Mouse (Mus musculus) left cerebral cortex, postnatal 25 days (tissue): Measurements from ENCODE around the gene Wdr4. TPM values are rescaled to one million over a fixed set of nuclear protein-coding genes. Genes with fewer than 3 reads are reported as not detected.
A peak's percentile ranks its signal among the peaks of the same experiment; 100 is the strongest.
"Not testable (repeated sequence)": the region's sequence is repeated elsewhere in the genome, so short reads cannot be mapped to it uniquely, and the experiment has no call there.

ENCODE experiments used
- DNase-seq, 2 experiments: peaks; one replicate each; pipeline ENCODE4 v3.0.0; 2022; ENCODE audit warnings: low spot score in 2 of 2, mixed read lengths in 1 of 2
- intact Hi-C: fragments of 180-260 bp; cut with DNase I; formaldehyde crosslinking; loops from one replicate; pipeline ENCODE4 v1.15.1; 2025
- total RNA-seq, 2 experiments: library from RNA; stranded (reverse); gene quantifications; 2 replicates each; pipeline ENCODE4 v1.2.3; 2021

Wdr4 gene
- total RNA-seq, 2 experiments from 2014 or later: 25.4 to 25.6 TPM

DNA sequence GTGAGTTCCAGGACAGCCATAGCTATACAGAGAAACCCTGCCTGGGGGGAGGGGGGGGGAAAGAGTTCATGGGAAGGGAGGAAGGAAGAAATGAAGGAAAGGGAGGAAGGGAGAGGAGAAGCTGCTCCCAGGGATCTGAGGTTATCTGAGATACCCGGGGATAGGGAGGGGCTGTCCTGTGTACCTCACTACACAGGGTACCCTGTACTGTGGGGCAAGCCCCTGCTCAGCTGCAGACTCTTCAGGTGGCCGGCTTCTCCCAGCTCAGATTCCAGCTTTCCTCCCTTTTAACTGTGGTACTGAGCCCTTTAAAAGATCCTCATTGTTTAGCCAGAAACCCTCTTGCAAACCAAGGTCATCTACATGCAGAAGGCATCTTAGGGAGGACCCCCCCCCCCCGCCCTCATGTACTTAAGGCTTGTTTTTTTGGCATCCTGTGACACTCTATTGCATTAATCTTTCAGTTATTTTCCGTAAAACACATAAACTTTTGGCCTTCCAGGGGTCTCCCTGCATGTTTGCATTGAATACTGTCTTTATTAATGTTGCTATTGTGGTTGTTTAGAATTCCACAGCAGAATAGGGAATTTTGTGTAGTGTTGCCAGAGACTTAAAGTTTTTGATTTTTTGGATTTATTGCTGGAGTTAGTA, 21.2 kb upstream of the Wdr4 start:
- DNase-seq: no peak
- intact Hi-C loops: no loop called here

DNA sequence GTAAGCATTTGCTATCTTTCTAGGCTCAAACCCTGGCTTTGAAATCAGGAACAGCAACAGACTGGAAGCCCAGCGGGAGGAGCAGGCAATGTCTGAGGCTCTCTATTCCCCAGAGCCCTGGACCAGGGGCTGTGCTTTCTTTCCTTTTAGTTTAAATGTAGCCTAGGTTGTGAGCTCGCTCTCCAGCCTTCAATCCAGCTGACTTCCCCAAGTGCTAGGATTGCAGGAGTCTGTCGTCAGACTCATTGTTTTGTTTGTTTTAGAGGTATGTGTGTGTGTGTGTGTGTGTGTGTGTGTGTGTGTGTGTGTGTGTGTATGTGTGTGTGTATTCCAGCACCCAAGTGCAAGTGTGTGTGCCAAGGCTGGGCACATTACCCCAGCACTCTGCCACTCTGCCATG, 20.3 kb upstream of the Wdr4 start:
- DNase-seq: no peak
- intact Hi-C loops: no loop called here

DNA sequence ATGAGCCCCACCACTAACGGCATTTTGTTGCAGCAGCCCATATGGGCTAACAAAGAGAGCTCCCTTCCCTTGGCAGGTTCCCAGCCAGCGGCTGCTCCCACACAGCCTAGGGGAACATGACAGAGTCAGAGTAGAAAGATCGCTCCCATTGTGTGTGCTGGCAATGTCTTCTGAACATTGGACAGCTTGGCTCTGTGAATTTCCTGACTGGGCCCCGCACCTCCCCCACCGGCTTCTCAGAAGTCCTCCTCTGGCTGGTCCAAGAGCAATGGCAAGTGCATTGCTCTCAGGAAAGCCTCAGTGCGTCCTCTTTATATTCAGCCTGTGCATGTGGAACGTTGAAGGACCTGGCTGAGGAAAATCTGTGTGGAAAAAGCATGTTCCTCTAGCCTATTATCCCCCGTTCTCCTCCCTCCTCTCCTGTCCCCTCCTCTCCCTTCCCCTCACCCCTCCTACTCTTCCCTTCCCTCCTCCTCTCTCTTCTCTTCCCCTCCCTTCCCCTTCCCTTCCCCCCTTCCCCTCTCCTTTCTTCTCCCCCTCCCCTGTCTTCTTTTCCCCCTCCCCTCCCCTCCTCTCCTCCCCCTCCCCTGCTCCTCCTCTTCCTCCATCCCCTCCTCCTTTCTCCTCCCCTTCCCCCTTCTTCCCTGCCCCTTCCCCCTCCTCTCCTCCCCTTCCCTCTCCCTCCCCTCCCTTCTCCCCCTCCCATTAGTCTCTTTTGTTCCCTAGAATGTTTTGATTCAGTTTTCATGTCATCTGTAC, 16.3 kb upstream of the Wdr4 start:
- peak; percentile 75 to 82 for DNase-seq
- intact Hi-C loops: no loop called here

DNA sequence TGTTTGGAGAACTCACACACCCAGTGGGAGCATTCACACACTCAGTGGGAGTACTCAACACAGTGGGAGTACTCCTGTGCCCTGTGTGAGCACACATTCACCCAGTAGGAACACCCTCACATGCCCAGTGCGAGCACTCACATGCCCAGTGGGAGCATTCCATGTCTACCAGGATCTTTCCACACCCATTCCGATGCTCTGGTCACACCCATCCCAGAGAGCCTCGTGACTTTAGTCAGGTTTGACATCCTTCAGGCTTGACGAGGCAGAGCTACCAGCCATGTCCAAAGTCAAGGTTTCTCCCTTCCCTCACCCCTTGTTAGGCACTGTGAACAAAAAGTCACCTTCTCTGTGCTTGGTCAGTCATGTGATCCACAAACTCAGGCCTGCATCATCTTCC, 15.6 kb upstream of the Wdr4 start:
- DNase-seq: no peak
- intact Hi-C loops: no loop called here

DNA sequence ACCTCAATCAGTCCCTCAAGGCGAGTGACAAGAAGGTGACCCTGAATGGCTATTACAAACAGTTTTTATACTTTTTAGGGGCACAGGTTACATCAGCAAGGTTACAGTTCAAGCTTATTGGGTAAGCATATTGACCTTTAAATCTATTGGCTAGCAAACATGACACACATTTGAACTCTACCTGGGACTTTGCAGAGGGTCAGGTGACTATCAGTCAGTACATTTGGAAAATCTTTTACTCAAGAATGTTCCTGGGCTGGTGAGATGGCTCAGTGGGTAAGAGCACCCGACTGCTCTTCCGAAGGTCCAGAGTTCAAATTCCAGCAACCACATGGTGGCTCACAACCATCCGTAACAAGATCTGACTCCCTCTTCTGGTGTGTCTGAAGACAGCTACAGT, 12.6 kb upstream of the Wdr4 start:
- DNase-seq, intact Hi-C loops: not testable (repeated sequence)

DNA sequence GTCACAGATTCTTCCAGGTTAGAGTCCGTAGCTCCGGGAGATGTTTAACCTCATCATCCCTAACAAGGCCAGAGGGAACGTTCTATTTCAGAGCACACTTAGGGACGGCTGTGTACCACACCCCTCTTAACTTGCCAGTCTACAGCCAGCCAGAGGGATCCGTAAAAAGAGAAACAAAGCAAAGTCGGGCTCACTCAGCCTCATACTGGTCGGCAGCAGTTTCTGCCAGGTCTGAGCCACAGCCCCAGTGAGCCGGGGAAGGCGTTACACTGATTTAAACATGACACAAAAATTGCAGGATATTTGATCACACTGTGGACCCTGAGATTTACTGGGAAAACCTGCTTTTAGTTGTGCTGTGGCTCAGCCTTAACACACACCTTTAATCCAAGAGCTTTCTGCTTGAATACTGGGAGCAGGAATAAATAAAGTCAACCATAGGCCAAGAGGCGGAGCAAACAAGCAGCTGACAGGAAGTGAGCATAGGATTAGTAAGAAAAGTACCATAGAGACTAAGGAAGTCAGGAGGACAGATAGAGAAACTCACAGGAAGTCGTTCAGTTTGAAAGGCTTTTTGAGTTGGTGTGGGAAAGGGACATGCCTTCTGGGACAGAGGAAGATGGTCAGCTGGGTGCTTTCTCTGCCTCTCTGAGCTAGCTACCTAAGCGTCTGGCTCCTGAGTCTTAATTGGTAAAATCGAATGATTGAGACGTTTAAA, 11.8 kb upstream of the Wdr4 start:
- intact Hi-C loops: no loop called here
- no peak for DNase-seq

DNA sequence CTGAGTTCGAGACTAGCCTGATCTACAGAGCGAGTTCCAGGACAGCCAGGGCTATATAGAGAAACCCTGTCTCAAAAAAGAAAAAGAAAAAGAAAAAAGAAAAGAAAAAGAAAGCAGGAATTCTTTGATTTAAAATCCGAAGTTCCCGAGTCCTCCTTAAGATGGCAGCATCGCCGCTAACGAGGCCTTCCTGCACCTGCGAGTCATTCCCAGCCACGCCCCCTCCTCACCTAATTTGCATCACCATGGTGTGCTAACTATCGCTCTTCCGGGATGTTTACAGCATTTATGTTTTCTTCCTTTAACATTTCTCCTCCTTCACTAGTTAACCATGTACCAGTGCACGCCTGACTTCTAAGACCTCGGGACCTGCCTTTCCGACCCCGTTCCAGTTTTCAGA, 9.5 kb upstream of the Wdr4 start:
- intact Hi-C loops: loop anchor here (10.0 kb wide), 1 partner anchor 495 kb away; no protein-coding TSS in a partner anchor
- peak; percentile 18 to 26 for DNase-seq

DNA sequence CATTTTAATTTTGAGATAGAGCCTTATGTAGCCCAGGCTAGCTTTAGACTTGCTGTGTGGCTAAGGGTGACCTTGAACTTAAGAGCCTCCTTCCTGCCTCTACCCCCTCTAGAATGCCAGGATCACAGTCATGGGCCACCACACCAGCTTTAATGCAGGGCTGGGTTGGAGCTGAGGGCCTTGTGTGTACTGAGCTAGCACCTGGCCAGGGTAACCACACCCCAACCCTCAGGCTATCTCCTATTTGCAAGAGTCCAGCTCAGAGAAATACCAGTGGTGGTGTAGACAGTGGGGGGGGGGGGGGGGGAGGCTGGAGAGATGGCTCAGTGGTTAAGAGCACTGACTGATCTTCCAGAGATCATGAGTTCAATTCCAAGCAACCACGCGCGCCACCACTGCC, 6.0 kb upstream of the Wdr4 start:
- intact Hi-C loops: loop anchor here (2.0 to 10.0 kb wide), 2 partner anchors 139 to 499 kb away; no protein-coding TSS in a partner anchor
- no peak for DNase-seq

DNA sequence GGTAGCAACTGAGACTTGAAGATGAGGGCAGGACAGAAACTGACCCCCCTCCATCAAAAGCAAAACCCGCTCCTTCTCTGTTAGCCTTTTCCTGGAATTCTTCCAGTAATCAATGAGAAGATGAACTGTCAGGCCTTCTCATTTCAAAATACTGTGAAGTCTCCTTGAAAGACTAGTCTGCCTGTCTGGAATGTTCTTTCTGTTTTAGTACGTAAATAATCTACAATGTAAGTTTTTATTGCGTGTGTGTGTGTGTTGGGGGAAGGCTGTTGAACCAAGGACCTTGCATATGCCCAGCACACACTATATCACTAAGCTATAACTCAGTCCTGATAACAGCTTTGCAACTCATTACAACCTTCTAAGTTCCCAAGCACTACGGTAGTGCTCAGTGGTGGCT, 5.3 kb upstream of the Wdr4 start:
- intact Hi-C loops: loop anchor here (10.0 kb wide), 1 partner anchor 500 kb away; no protein-coding TSS in a partner anchor
- no peak for DNase-seq

DNA sequence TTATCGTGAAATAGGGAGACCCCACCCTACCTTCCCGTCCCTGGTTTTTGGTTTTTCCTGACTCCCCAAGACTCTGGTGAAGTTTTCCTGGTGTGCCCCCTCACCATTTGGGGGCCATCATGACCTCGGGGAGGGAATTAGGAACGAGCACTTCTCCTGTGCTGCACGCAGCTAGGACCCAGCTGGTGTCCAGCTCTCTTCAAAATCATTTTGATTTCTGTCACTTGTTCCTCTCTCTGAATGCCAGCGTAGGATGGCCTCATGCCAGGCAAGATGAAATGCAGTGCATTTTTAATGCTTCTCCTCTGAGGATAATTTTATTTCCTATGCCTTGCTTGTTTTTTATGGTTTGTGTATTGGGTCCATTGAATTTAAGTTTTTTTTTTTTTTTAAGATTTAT, 2.2 kb upstream of the Wdr4 start:
- intact Hi-C loops: loop anchor here (2.0 to 10.0 kb wide), 2 partner anchors 43 to 503 kb away; partner anchors contain the start of gene Pknox1
- no peak for DNase-seq

DNA sequence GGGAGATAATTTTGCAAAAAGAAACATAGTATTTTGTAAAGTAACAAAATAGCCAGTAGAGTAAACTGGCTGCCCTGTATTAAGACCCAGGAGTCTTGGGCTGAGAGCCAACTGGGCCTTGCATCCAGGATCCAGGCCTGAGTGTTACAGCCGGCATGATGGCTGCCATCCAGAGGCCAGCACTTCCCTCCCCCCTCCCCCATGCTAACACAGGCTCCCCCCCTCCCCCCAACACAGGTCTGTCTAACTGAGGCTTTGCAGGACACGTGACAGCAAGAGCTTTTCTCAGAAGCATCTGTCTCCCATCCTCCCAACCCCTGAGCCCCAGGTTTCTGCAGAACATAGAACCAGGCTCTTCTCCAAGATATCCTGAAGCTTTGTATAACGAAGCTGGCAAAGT, 1.1 kb upstream of the Wdr4 start:
- DNase-seq: peak; percentile 23 to 27
- intact Hi-C loops: loop anchor here (2.0 to 10.0 kb wide), 2 partner anchors 44 to 504 kb away; partner anchors contain the start of gene Pknox1

DNA sequence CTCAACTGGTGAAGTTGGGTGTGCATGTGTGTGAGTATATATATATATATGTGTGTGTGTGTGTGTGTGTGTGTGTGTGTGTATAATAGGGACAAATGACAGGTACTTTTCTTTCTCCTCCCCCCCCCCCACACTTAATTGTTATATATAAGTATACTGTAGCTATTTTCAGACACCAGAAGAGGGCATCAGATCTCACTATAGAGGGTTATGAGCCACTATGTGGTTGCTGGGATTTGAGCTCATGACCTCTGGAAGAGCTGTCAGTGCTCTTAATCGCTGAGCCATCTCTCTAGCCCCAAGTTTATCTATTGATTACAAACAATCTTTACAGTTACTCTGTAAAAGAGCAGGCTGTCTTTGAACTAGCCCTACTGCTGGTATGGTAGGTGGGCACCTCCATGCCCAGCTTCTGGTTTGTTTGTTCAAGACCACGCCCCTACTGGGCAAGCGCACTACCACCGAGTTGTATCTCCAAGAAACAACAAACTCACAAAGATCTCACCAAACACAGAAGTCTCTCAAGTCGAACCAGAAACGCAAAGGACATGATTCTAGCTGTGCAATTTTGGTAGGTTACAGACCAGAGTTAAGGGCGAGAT, 335 bp downstream of the Wdr4 start:
- DNase-seq: no peak
- intact Hi-C loops: no loop called here

DNA sequence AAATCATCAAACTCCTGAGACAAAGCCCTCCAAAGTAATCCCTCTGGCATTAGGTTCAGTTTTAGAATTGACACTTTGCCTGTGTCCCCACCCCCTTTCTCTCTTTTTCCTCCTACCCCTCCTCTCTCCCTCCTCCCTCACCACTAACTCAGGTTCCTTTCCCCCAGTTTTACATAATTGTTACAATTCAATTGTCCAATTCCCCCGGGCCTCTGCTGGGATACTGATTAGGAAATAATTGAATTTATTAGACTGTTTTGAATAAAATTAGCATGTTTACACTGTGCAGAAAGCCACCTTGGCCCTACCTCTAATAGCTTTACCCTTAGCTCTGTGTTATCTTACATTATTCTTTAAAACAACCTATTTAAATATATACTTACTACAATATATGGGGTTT, 5.1 kb downstream of the Wdr4 start:
- intact Hi-C loops: loop anchor here (5.0 kb wide), 1 partner anchor 143 kb away; the partner anchor contains the start of gene U2af1
- DNase-seq: no peak

DNA sequence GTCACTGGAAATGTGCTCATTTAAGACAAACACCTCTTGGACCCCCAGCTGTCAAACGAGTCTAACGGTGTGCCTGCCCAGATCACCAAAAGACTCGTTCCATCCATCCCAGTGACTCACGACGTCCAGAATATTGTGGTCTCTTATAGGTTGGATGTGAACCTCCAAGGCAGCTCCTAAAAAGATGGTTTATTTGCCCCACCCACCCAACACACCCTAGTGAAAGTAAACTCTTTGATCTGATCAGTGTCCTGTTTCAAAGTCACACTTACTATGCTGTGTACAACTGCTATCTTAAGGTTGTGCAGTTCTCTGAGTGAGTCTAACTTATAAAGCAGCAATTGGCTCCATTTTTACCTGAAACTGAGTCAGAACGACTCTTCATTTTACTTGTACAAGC, 7.2 kb downstream of the Wdr4 start:
- intact Hi-C loops: loop anchor here (5.0 kb wide), 1 partner anchor 145 kb away; the partner anchor contains the start of gene U2af1

DNA sequence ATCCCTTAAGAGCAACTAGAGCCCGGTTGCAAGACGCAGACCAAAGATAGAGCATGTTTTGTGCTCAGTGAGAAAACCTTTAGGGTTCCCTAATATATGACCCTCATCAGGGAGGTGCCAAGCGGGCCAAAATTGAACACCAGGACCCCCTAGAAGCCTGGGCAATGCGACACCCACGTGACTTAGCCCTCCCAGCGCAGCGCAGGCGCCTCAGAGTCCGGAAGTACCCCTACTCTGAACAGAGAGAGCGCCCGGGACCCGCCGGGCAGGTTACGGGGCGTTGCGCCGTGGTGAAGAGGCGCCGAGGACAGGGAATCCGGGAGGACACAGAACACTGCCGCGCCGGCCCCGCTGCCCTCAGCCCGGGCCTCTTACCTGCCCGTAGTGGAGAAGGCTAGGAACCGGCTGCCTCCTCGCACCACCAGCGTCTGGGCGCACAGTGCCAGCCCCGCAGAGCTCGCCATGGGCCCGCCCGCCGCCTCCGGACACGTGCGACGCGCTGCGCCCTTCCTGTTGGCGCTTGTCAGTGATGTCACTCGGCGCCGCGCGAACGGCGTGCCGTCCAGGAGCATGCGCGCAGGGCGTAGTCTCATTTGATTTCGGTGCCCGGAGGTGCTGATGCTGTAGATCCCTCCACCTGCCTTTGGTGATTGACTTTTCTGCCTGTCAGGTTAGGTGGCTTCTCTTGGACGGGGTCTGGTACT, 7.8 kb downstream of the Wdr4 start:
- DNase-seq: peak; percentile 90 to 91
- intact Hi-C loops: loop anchor here (5.0 kb wide), 1 partner anchor 145 kb away; the partner anchor contains the start of gene U2af1

More for the DNA sequence above, 7.2 kb downstream of the Wdr4 start:
- no peak for DNase-seq

DNA sequence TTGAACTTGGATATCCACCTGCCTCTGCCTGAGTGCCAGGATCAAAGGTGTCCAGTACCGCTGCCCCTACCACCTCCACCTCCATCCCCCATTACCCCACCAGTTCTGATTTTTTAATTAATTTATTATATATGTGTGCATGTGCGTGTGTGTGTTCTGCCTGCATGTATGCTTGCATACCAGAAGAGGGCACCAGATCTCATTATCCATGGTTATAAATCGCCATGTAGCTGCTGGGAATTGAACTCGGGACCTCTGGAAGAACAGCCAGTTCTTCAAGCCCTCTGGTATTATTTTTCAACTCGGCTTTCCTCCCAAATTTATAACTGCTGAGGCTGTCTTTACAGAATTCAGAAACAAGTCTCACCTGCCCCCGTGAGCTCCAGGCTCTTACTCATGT, 8.8 kb downstream of the Wdr4 start:
- intact Hi-C loops: loop anchor here (5.0 kb wide), 1 partner anchor 146 kb away; the partner anchor contains the start of gene U2af1

DNA sequence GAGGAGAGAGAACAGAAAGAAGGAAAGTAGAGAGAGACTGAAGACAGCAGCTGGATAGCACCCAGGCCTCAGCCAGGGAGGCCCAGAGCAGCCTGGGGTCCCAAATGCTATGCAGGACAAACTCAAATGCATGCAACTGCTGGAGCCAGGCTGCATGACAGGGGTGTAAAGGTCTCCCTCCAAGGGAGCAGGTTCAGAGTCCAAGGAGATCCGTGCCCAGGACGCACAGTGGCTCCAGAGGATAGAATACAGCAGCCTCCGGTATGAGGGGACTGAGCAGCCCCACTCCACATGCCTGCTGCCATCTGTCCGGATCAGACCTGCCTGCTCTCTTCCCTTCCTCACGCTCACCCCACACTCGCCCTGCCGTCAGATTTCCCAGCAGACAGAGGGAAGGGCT, 13.5 kb downstream of the Wdr4 start:
- no peak for DNase-seq
- intact Hi-C loops: no loop called here

More for the DNA sequence above, 8.8 kb downstream of the Wdr4 start:
- no peak for DNase-seq

DNA sequence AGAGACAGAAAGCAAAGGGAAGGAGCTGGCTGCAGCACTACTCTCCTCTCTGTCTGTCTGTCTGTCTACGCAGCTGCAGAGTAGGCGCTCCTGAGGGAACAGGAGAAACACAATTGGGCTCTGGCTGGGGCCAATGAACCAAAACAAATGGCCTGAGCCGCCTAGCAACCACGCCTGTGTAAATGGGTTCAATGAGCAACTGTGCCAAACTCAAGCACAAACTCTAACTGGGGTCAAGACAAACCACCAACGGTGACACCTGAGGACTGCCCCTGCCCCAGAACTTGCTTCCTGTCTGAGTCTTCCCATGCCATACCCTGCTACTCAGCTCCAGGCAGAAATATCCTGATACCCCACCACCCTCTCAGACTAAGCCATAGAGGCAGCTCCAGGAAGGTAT, 14.8 kb downstream of the Wdr4 start:
- DNase-seq: no peak
- intact Hi-C loops: no loop called here

DNA sequence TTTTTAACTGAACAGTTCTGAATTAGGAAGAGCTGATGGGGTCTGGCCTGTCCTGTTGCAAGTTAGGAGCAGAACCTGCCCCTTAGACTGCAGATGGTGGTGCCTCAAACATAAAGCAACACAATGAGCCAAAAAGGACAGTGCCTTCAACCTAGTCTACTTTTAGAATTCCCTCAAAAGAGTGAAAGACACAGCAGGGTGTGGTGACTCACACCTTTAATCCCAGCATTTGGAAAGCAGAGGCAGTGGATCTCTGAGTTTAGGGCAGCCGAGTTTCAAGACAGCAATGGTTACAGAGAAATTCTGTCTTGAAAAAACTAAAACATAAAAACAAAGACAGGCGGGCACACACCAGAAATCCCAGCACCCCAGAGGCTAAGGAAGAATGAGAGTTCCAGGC, 15.8 kb downstream of the Wdr4 start:
- peak in 1 of 2 experiments; percentile 58 for DNase-seq
- intact Hi-C loops: no loop called here
